ENCODE assay signal across 1 mouse cellular context in genomic region chr10:127508239-127508638, GRCm38 (mm10).
TF ChIP-seq lines count a peak whose summit lies in the region.

No protein-coding gene starts in this region.

TF ChIP-seq in CH12.LX, 34 proteins besides CTCF, POLR2A, EP300 and RAD21:
- TF ChIP-seq ELF1 (IDR thresholded peaks at IDR 0.05; ENCODE audit: low read depth, low read length) (peak; percentile 77), ZC3H11A (IDR thresholded peaks at IDR 0.05; ENCODE audit: low read depth, low read length) (no peak), SMC3 (IDR thresholded peaks at IDR 0.05; ENCODE audit: low read depth, low read length) (peak; percentile 57)
TF ChIP-seq in CH12.LX: peak in this region for 2.
